11 mouse cellular contexts compared by ENCODE assay signal in genomic region chr9:49605791-49606190, GRCm38 (mm10).
A peak's percentile ranks its signal among the peaks of the same experiment; 100 is the strongest.
DNase-seq lines count a peak whose midpoint lies in the region; ATAC-seq and TF ChIP-seq lines count a peak whose summit lies in the region.
"Had no signal": no experiment of that assay in that cellular context is flagged by ENCODE, and none has a peak within 500 bp of the region (broad histone marks: within the 10 kb centered on the region; RNA-seq: fewer than 3 reads in every experiment).

No protein-coding gene starts in this region.

- H3K27me3 ChIP-seq in embryonic facial prominence, embryonic 14.5 days (replicated peaks; ENCODE audit: control insufficient read depth, insufficient read depth, low read length): no peaks in the 10 kb centered on the region
- H3K27me3 ChIP-seq in midbrain, postnatal 0 days (ENCODE audit: insufficient read depth, low read length): no peaks in the 10 kb centered on the region
- H3K27me3 ChIP-seq: liver, embryonic 13.5 days had no signal

- ATAC-seq in embryonic facial prominence, embryonic 14.5 days (ENCODE audit: low read depth): no peak
- ATAC-seq in midbrain, postnatal 0 days (ENCODE audit: low FRiP score): no peak
- ATAC-seq: activated CD4-positive, CD25-positive, alpha-beta regulatory T cell, adult 4 months had no signal

- no peak overlapping the region for H3K27ac ChIP-seq in embryonic facial prominence, embryonic 14.5 days (replicated peaks; ENCODE audit: low read depth, low read length)
- peak overlapping the region; percentile 47; the same call in 1 of the 2 replicates for H3K27ac ChIP-seq in midbrain, postnatal 0 days (ENCODE audit: low read depth, low read length)
- H3K27ac ChIP-seq: liver, embryonic 13.5 days had no signal

- peak; percentile 61 for DNase-seq in gastrocnemius, adult 18-20 months (ENCODE audit: low spot score)
- DNase-seq in gastrocnemius, postnatal 10 days: no peak
- peak; percentile 80 for DNase-seq in embryonic facial prominence, embryonic 14.5 days (ENCODE audit: low spot score)
- DNase-seq in heart, postnatal 25 days (ENCODE audit: low spot score): peak; percentile 65
- DNase-seq in midbrain, postnatal 0 days (ENCODE audit: low spot score): no peak
- no peak for DNase-seq in thymus, postnatal 25 days
- no peak for DNase-seq in cerebellum, postnatal 14 days
- DNase-seq in cerebellum, adult 8-10 months: no peak
- DNase-seq: liver, embryonic 13.5 days; thymus, adult 2 months had no signal

- no peaks in the 10 kb centered on the region for H3K36me3 ChIP-seq in embryonic facial prominence, embryonic 14.5 days (ENCODE audit: control insufficient read depth, insufficient read depth, low read length)
- H3K36me3 ChIP-seq in midbrain, postnatal 0 days (ENCODE audit: insufficient read depth, low read length): no peaks in the 10 kb centered on the region
- H3K36me3 ChIP-seq: liver, embryonic 13.5 days had no signal

- no peak for TF ChIP-seq CTCF in midbrain, postnatal 0 days (IDR thresholded peaks at IDR 0.05)

- WGBS in embryonic facial prominence, embryonic 14.5 days: 22% methylated on average over 4 of the region's 4 CpGs
- WGBS in midbrain, postnatal 0 days: 40% methylated on average over 4 of the region's 4 CpGs

- H3K9me3 ChIP-seq in embryonic facial prominence, embryonic 14.5 days (ENCODE audit: control insufficient read depth, low read length): no peaks in the 10 kb centered on the region
- H3K9me3 ChIP-seq in midbrain, postnatal 0 days (ENCODE audit: low read length): no peaks in the 10 kb centered on the region
- H3K9me3 ChIP-seq: liver, embryonic 13.5 days had no signal

- H3K9ac ChIP-seq in embryonic facial prominence, embryonic 14.5 days (ENCODE audit: low read depth, low read length): no peak overlapping the region
- no peak overlapping the region for H3K9ac ChIP-seq in midbrain, postnatal 0 days (replicated peaks; ENCODE audit: low read length, poor library complexity, severe bottlenecking)
- H3K9ac ChIP-seq: liver, embryonic 13.5 days had no signal

- H3K4me1 ChIP-seq in embryonic facial prominence, embryonic 14.5 days (ENCODE audit: control insufficient read depth, insufficient read depth, low read length): peaks cover 6% of the 10 kb centered on the region; the same call in 1 of the 2 replicates
- H3K4me1 ChIP-seq in midbrain, postnatal 0 days (ENCODE audit: insufficient read depth, low read length): peaks cover 8% of the 10 kb centered on the region; the same call in 1 of the 2 replicates
- H3K4me1 ChIP-seq: liver, embryonic 13.5 days had no signal

- H3K4me3 ChIP-seq in embryonic facial prominence, embryonic 14.5 days (ENCODE audit: low read depth, low read length): no peak overlapping the region
- H3K4me3 ChIP-seq in midbrain, postnatal 0 days (ENCODE audit: low read depth, low read length): no peak overlapping the region
- H3K4me3 ChIP-seq: liver, embryonic 13.5 days had no signal

- H3K4me2 ChIP-seq in embryonic facial prominence, embryonic 14.5 days (ENCODE audit: low read depth, low read length): no peak overlapping the region
- H3K4me2 ChIP-seq in midbrain, postnatal 0 days (ENCODE audit: low read depth, low read length, poor library complexity, severe bottlenecking): no peak overlapping the region
- H3K4me2 ChIP-seq: liver, embryonic 13.5 days had no signal

- intact Hi-C loops in heart, postnatal 25 days (cut with DNase I): no loop called here

Comparison
In these comparisons a context has a peak if more than half of its experiments do, and no peak if none do; other contexts are left out.
1. DNase-seq: peak in gastrocnemius, adult 18-20 months (single experiment), embryonic facial prominence, embryonic 14.5 days (single experiment) and heart, postnatal 25 days (single experiment); none in gastrocnemius, postnatal 10 days (single experiment), midbrain, postnatal 0 days (single experiment), thymus, postnatal 25 days (single experiment), cerebellum, postnatal 14 days (0 of 2) and cerebellum, adult 8-10 months (single experiment).